Mouse (Mus musculus) E14TG2a.4 (cell line): ENCODE results near the gene Acot8.

Experiments used
- H3K27me3 ChIP-seq: 2 replicates; pipeline ENCODE4 v1.6.1; 2014; ENCODE audit warnings: low read length, control low read depth; ENCODE audit not compliant: insufficient read depth
- H3K36me3 ChIP-seq: 2 replicates; pipeline ENCODE4 v1.6.1; 2014; ENCODE audit warnings: low read length, control low read depth; ENCODE audit not compliant: insufficient read depth
- H3K4me1 ChIP-seq: replicated peaks from 2 replicates; pipeline ENCODE4 v1.6.1; 2014; ENCODE audit warnings: low read depth, low read length, control low read depth
- H3K4me3 ChIP-seq: replicated peaks from 2 replicates; pipeline ENCODE4 v1.5.1; 2014; ENCODE audit warnings: mild to moderate bottlenecking, low read length
- H3K9me3 ChIP-seq: 2 replicates; pipeline ENCODE4 v1.6.1; 2014; ENCODE audit warnings: low read length, control low read depth
- CTCF ChIP-seq: conservative IDR thresholded peaks from 2 replicates; pipeline ENCODE4 v1.5.1; 2014; ENCODE audit warnings: low read length
- NANOG ChIP-seq: IDR thresholded peaks from 2 replicates; pipeline ENCODE4 v1.6.1; 2014; ENCODE audit warnings: borderline replicate concordance, low read length, mixed read lengths
- POU5F1 ChIP-seq: IDR thresholded peaks from 2 replicates; pipeline ENCODE4 v1.6.1; 2014; ENCODE audit warnings: low read length, borderline replicate concordance

The Acot8 gene

DNA sequence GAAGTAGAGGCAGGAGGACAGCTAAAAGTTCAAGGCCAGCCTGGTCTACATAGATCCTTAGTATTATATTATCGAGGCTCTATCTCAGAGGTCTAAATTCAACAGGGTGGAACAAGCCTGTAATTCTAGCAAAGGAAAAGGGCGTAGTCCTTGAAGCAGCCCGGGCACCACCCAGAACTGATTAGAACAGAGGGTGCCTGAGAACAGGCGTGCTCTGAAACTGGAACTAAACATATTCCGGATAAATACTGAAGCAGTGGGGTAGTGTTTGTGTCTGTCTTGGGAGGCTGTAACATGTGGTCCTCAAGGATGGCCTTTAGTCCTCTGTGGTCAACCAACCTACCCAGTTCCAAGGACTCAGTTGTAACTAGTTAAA, 30.7 kb downstream of the Acot8 start:
- TF ChIP-seq NANOG (no peak), POU5F1 (no peak), CTCF (no peak)
- H3K4me1 ChIP-seq = peaks cover 57% of the 10 kb centered on the region

DNA sequence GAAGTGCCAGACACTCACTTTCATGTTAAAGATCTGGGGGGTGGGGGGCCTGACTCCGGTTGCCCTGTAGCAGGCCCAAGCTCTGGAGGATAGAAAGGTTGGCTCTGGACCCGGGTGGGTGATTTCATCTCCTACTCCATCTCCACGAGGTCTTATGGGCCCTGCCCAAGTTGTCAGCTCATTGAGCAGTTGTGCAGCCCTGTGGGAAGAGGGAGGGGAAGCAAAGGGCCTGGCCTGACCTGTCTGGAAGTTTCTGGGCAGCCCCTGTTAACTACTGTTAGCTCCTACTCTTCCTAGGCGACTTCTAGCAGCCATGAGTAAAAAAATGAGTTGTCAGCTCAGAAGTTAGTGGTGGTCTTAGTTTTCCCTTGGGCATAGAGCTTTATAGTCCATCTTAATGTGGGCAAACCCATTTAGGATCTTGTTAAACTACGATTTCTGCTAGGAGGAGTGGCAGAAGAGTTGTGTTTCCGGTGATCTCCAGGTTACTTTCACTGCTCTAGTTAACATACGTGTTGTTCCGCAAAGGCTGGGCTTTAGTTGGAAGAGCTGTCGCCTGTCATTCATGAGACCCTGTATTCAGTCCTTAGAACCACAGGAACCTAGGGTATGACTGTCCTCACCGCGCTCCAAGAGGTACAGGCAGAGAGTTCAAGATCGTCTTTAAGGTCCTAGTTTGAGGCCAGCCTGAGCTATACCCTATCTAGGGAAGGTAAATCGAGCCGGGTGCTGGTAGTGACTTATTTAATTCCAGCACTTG, 31.3 kb downstream of the Acot8 start:
- peaks cover 30% of the 10 kb centered on the region for H3K27me3 ChIP-seq
- H3K9me3 ChIP-seq = no peaks in the 10 kb centered on the region
- H3K36me3 ChIP-seq = peaks cover 44% of the 10 kb centered on the region
- peaks cover 58% of the 10 kb centered on the region for H3K4me1 ChIP-seq
- TF ChIP-seq NANOG (no peak), POU5F1 (no peak), CTCF (no peak)
- H3K4me3 ChIP-seq = no peak overlapping the region

More for the DNA sequence above, 30.7 kb downstream of the Acot8 start:
- Histone ChIP-seq H3K9me3 (no peaks in the 10 kb centered on the region), H3K4me3 (no peak overlapping the region), H3K27me3 (peaks cover 36% of the 10 kb centered on the region), H3K36me3 (peaks cover 43% of the 10 kb centered on the region)

DNA sequence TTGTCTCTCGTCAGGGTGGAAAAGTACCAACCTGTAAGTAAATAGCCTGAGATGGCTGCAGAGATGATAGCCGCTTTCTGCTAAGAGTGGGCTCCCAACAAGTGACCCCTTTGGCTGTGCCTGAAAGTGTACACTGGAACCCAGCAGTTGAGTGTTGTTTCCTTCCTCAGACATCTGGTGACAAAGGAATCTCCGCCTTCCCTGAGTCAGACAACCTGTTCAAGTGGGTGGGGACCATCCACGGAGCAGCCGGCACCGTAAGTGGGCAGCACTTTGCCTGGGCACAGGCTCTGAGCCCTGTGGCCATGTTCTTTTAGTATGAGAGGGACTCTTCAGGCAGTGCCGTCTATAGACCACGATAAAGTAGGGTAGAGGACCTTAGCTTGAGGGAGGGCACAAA, 33.6 kb downstream of the Acot8 start:
- peaks cover 67% of the 10 kb centered on the region for H3K36me3 ChIP-seq
- H3K9me3 ChIP-seq = no peaks in the 10 kb centered on the region
- no peak for TF ChIP-seq NANOG
- TF ChIP-seq CTCF = no peak
- TF ChIP-seq POU5F1 = no peak
- H3K27me3 ChIP-seq = peaks cover 7% of the 10 kb centered on the region
- peaks cover 62% of the 10 kb centered on the region for H3K4me1 ChIP-seq
- peak overlapping the region; percentile 100 for H3K4me3 ChIP-seq

DNA sequence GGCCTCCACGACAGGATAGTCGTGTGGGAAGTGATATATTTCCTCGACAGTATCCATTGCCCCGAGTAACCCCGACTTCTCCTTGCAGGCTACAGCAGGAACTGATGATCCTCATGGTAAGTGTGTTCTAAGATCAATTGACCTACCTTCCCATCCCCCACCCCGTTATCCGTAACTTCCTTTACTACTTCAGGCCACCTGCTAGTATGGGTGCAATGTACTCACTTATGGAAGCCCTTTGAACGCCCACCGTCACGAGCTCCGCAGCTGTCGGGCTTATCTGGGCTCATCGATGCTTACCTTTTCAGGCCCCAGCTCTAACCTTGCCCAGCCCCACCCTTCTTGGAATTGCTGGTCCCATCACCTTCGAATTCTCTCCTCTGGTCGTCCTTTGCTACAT, 34.4 kb downstream of the Acot8 start:
- no peak for TF ChIP-seq CTCF
- no peak for TF ChIP-seq NANOG
- no peak for TF ChIP-seq POU5F1
- Histone ChIP-seq H3K4me3 (peak overlapping the region; percentile 100), H3K9me3 (no peaks in the 10 kb centered on the region), H3K4me1 (peaks cover 70% of the 10 kb centered on the region), H3K27me3 (no peaks in the 10 kb centered on the region), H3K36me3 (peaks cover 75% of the 10 kb centered on the region)

DNA sequence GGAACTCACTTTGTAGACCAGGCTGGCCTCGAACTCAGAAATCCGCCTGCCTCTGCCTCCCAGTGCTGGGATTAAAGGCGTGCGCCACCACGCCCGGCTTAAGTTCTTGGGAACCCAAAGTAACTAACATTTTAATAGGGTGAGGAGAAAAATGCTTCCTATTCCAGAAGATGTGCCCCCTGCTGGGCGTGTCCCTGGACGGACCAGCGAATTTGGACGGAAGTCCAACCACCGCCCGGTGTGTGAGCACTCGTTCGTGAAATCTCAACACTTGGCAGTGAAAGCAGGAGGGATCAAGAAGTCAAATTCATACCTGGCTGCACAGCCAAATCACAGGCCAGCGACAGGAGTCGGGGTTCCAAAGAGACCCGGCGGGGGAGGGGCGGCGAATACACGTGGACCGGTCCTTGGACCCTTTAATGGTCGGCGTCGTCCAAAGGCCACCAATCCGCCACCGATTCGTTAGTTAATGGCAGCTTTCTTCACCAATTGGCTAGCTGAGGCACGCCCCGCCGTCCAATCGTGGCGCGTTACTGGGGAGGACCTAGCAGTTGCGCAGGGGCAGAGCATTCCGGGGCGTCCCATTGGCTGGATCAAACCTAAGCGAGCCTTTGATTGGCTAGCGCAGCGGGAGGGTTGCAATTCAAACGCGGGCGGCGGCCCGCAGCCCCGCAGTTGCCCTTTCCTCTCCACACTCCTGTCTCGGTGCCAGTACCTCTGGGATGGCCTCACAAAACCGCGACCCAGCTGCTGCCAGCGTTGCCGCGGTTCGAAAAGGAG, 35.2 kb downstream of the Acot8 start, which contains the start of gene Ube2c:
TSS of gene Ube2c (plus strand) at position 641 of the 780 bp plus-strand sequence.
- peak within 1 kb of the TSS; percentile 100 for H3K4me3 ChIP-seq
- no peaks in the 10 kb centered on the region for H3K9me3 ChIP-seq
- peaks cover 83% of the 10 kb centered on the region for H3K36me3 ChIP-seq
- TF ChIP-seq CTCF (no peak), NANOG (no peak), POU5F1 (no peak)
- peaks cover 77% of the 10 kb centered on the region for H3K4me1 ChIP-seq
- no peaks in the 10 kb centered on the region for H3K27me3 ChIP-seq

DNA sequence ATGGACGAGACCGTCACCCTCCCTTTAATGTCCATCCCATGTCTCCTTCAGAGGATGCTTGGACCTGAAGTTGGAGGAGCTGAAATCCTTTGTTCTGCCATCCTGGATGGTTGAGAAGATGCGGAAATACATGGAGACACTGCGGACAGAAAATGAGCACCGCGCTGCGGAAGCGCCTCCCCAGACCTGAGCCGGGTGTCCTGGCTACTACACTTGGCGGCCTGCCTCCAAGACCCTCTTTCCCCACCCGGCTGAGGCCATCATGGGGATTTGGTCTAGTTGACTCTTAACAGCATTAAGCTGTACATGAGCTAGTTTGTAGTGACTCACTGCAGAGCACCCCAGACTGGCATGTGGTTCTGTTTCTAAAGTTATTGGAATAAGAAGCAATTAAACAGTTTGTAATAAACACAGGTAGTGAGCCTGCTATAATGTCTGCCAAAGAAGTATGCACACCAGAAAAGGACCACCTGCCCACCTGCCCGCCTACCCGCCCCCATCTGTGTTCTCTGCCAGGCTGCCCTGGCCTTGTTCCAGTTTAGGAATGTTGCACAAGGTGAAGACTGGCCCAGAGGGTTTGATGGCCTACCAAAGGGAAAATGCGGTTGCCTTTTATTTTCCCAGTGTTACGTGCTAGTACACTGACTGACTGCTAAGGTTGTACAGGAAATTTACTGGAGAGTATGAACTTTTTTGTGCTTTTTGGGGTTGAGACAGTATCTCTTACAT, 36.7 kb downstream of the Acot8 start:
- TF ChIP-seq NANOG (no peak), POU5F1 (no peak), CTCF (no peak)
- Histone ChIP-seq H3K27me3 (no peaks in the 10 kb centered on the region), H3K4me1 (peaks cover 75% of the 10 kb centered on the region), H3K36me3 (peaks cover 80% of the 10 kb centered on the region), H3K4me3 (peak overlapping the region; percentile 100), H3K9me3 (no peaks in the 10 kb centered on the region)

DNA sequence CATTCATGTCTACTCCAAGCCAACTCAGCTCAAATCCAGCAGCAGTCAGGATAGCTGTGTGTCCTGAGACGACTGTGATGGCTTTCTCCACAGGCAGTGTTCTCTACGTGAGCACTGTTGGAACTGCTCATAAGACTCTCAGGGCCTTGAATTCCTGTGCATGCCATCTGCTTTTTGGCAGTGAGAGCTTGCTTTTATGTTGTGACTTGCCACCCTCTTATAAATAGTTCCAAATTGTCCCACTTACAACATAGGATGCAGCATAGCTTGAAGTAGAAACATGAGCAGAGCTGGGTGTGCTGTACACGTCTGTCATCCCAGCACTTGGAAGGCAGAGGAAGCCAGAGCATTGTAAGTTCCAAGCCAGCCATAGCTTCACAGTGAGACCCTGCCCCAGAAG, 38.8 kb downstream of the Acot8 start:
- H3K36me3 ChIP-seq = peaks cover 80% of the 10 kb centered on the region
- no peaks in the 10 kb centered on the region for H3K9me3 ChIP-seq
- no peak for TF ChIP-seq NANOG
- no peak for TF ChIP-seq POU5F1
- H3K4me1 ChIP-seq = peaks cover 75% of the 10 kb centered on the region
- H3K4me3 ChIP-seq = no peak overlapping the region
- no peaks in the 10 kb centered on the region for H3K27me3 ChIP-seq

DNA sequence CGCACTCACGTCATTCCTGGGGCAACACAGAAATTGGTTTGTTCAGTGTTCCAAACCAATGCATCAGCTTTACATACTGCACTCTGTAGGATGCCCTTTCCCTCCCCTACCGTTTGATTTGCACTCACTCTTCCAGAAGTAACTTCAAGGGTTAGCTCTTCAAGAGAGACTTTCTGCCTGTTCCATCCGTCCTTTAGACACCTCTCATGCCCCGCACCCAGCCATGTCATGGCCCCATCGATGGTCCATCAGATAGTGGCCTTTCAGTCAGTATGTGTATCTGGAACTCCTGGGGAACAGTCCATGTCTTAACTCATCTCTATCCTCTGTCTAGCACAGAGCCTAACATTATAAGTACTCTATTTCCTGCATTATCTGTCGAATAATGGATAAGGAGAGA, 42.1 kb downstream of the Acot8 start:
- TF ChIP-seq CTCF = no peak
- no peak for TF ChIP-seq POU5F1
- no peak for TF ChIP-seq NANOG
- H3K27me3 ChIP-seq = no peaks in the 10 kb centered on the region

More for the DNA sequence above, 42.1 kb downstream of the Acot8 start:
- peaks cover 79% of the 10 kb centered on the region for H3K4me1 ChIP-seq
- H3K36me3 ChIP-seq = peaks cover 96% of the 10 kb centered on the region
- no peak overlapping the region for H3K4me3 ChIP-seq
- no peaks in the 10 kb centered on the region for H3K9me3 ChIP-seq
